Mouse (Mus musculus) hindbrain, postnatal 0 days (tissue): Measurements from ENCODE around the gene Gm11273. TPM values are rescaled to one million over a fixed set of nuclear protein-coding genes. Genes with fewer than 3 reads are reported as not detected.
"Not testable (repeated sequence)": the region's sequence is repeated elsewhere in the genome, so short reads cannot be mapped to it uniquely, and the experiment has no call there.

Source experiments
- ATAC-seq: fragments of 200-750 bp; cut with Nextera tagmentation; 2 replicates; pipeline ENCODE4 v1.8.0; 2017; ENCODE audit warnings: mild to moderate bottlenecking, moderate TSS enrichment, moderate library complexity
- DNase-seq: peaks from one replicate; pipeline ENCODE4 v3.0.0-alpha.2; 2015; ENCODE audit warnings: low spot score
- H3K27ac ChIP-seq: fragments of 300-500 bp; sonication (generic); 2 replicates; pipeline ENCODE4 v1.5.1; 2014; ENCODE audit warnings: mild to moderate bottlenecking
- H3K27me3 ChIP-seq: fragments of 300-500 bp; sonication (generic); 2 replicates; pipeline ENCODE4 v1.6.1; 2014; ENCODE audit warnings: low read length, mixed read lengths; ENCODE audit not compliant: insufficient read depth
- H3K36me3 ChIP-seq: fragments of 300-500 bp; sonication (generic); 2 replicates; pipeline ENCODE4 v1.6.1; 2014; ENCODE audit warnings: low read length, mixed read lengths; ENCODE audit not compliant: insufficient read depth
- H3K4me1 ChIP-seq: fragments of 300-500 bp; sonication (generic); 2 replicates; pipeline ENCODE4 v1.6.1; 2014; ENCODE audit warnings: antibody characterized with exemption, low read length, mixed read lengths; ENCODE audit not compliant: insufficient read depth
- H3K4me2 ChIP-seq: fragments of 300-500 bp; sonication (generic); 2 replicates; pipeline ENCODE4 v1.6.1; 2014; ENCODE audit warnings: low read depth, mild to moderate bottlenecking, low read length, moderate library complexity, mixed read lengths
- H3K4me3 ChIP-seq: fragments of 300-500 bp; sonication (generic); 2 replicates; pipeline ENCODE4 v1.5.1; 2014; ENCODE audit warnings: low read length
- H3K9ac ChIP-seq: fragments of 300-500 bp; sonication (generic); replicated peaks from 2 replicates; pipeline ENCODE4 v1.6.1; 2014; ENCODE audit warnings: mild to moderate bottlenecking, low read length, moderate library complexity, mixed read lengths
- H3K9me3 ChIP-seq: fragments of 300-500 bp; sonication (generic); 2 replicates; pipeline ENCODE4 v1.6.1; 2016; ENCODE audit warnings: low read length, mixed read lengths
- CTCF ChIP-seq: IDR thresholded peaks from 2 replicates; pipeline ENCODE4 v1.5.1; 2016; ENCODE audit warnings: antibody characterized with exemption, control low read depth, low read depth
- WGBS: fragments of 180-500 bp; shearing (Covaris S2); extraction: QIAGEN DNeasy Blood & Tissue Kit; methylation state at CpG from one replicate; pipeline ENCODE4 v1.1.7; 2014; 5-methylcytosine and 5-hydroxymethylcytosine counted together
- polyA plus RNA-seq: library from polyadenylated mRNA; unstranded; fragments of >200 nt; fragmentation: Nextera tagmentation; extraction: Ambion mirVana; gene quantifications from 2 replicates; pipeline ENCODE4 v1.2.1, GENCODE M21; 2015
- total RNA-seq: library from RNA; depleted of rRNA; stranded (reverse); fragments of >200 nt; gene quantifications from 2 replicates; pipeline ENCODE4 v1.2.3, GENCODE M21; 2014

The Gm11273 gene
- total and polyA plus RNA-seq, 2 experiments from 2014 or later: 8.2 to 20.4 TPM

DNA sequence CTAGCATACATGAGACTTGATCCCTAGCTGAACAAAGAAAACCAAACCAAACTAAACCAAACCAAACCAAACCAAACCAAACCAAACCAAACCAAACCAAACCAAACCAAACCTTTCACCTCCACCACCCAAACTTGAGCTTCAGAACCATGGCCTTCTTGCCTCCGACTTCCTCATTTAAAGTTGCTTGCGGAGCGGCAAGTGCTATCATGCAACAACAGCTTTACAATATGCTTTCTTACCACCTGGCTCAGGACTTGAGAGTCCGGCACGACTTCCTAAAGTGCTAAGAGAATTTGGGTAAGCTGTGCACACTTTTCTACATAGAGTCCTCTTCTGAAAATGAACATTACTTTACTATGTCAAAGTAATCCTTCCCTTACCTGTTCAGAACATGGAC, 1.1 kb upstream of the Gm11273 start:
- H3K27me3 ChIP-seq: no peaks in the 10 kb centered on the region
- no peaks in the 10 kb centered on the region for H3K9me3 ChIP-seq
- TF ChIP-seq CTCF: no peak
- H3K27ac ChIP-seq: no peak overlapping the region
- H3K4me3 ChIP-seq: no peak overlapping the region
- no peaks in the 10 kb centered on the region for H3K4me1 ChIP-seq
- H3K4me2 ChIP-seq: no peak overlapping the region
- DNase-seq: no peak
- 86% methylated on average over 5 of the region's 5 CpGs for WGBS
- no peaks in the 10 kb centered on the region for H3K36me3 ChIP-seq
- ATAC-seq: no peak
- H3K9ac ChIP-seq: no peak overlapping the region

DNA sequence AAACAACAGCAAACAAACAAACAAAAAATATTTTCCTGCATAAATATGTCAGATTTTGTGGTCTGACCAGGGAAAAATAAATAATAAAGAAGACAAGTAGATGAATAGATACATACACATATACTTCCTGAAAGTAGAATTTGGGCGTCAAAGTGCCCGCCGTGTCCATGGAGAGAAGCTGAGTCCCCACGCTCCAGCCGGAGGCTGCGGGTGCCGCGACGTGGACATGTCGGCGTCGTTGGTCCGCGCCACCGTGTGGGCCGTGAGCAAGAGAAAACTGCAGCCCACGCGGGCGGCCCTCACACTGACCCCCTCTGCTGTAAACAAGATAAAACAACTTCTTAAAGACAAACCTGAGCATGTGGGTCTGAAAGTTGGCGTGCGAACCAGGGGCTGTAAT, 6.1 kb downstream of the Gm11273 start, which contains the start of gene AK157302:
Gene AK157302 (plus strand): TSS at position 144 of the 400 bp plus-strand sequence.
- H3K27ac ChIP-seq: no peak within 1 kb of the TSS
- H3K4me2 ChIP-seq: no peak within 1 kb of the TSS
- H3K4me3 ChIP-seq: no peak within 1 kb of the TSS
- no peaks in the 10 kb centered on the region for H3K9me3 ChIP-seq
- 92% methylated on average over 21 of the region's 21 CpGs for WGBS
- H3K36me3 ChIP-seq: no peaks in the 10 kb centered on the region
- ATAC-seq: no peak
- H3K9ac ChIP-seq: no peak within 1 kb of the TSS
- no peaks in the 10 kb centered on the region for H3K4me1 ChIP-seq
- TF ChIP-seq CTCF: no peak
- no peaks in the 10 kb centered on the region for H3K27me3 ChIP-seq
- no peak for DNase-seq

DNA sequence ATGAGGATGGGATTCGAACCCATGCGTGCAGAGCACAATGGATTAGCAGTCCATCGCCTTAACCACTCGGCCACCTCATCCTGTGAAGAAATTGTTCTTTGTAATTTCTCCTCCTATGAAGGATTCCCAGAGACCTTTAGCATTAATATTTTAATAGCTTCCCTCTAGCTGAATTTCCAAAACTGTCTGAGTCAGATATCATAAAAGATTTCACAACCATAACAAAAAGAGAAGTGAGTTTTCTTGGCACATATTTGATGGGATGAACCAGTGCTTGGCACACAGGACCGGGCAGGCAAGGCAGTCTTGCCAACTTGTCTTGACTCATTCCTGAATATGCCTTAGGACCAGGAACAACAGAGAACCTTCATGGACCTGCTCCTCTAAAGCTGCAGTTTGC, 8.4 kb downstream of the Gm11273 start:
- Histone ChIP-seq H3K9ac (no peak overlapping the region), H3K9me3 (no peaks in the 10 kb centered on the region), H3K4me3 (no peak overlapping the region), H3K36me3 (no peaks in the 10 kb centered on the region), H3K4me2 (no peak overlapping the region), H3K27me3 (no peaks in the 10 kb centered on the region), H3K4me1 (no peaks in the 10 kb centered on the region), H3K27ac (no peak overlapping the region)
- TF ChIP-seq CTCF: no peak
- 93% methylated on average over 5 of the region's 5 CpGs for WGBS
- no peak for DNase-seq
- no peak for ATAC-seq

DNA sequence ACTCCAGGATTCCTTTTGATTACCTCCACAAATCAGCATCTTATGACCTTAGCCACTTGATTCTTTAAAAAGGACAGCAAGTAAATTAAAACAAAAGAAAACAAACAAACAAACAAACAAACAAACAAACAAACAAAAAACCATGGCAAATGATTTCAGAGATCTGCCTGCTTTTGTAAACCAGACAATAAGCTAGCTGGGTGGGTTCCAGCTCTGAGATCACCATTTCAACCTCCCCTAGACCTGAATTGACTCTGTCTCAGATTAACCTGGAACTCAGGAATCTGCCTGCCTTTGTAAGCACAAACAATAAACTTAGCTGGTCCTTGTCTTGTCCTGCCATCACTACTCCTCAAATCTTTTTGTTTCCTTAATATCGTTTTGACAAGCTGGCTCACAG, 14.3 kb downstream of the Gm11273 start:
- H3K36me3 ChIP-seq: peaks cover 15% of the 10 kb centered on the region; the same call in 1 of the 2 replicates
- no peak overlapping the region for H3K4me3 ChIP-seq
- H3K9me3 ChIP-seq: no peaks in the 10 kb centered on the region
- no peak overlapping the region for H3K9ac ChIP-seq
- no peaks in the 10 kb centered on the region for H3K4me1 ChIP-seq
- 94% methylated on average over 1 of the region's 1 CpGs for WGBS
- DNase-seq (no peak), ATAC-seq (no peak)
- H3K4me2 ChIP-seq: no peak overlapping the region
- TF ChIP-seq CTCF: no peak
- no peaks in the 10 kb centered on the region for H3K27me3 ChIP-seq
- H3K27ac ChIP-seq: no peak overlapping the region

DNA sequence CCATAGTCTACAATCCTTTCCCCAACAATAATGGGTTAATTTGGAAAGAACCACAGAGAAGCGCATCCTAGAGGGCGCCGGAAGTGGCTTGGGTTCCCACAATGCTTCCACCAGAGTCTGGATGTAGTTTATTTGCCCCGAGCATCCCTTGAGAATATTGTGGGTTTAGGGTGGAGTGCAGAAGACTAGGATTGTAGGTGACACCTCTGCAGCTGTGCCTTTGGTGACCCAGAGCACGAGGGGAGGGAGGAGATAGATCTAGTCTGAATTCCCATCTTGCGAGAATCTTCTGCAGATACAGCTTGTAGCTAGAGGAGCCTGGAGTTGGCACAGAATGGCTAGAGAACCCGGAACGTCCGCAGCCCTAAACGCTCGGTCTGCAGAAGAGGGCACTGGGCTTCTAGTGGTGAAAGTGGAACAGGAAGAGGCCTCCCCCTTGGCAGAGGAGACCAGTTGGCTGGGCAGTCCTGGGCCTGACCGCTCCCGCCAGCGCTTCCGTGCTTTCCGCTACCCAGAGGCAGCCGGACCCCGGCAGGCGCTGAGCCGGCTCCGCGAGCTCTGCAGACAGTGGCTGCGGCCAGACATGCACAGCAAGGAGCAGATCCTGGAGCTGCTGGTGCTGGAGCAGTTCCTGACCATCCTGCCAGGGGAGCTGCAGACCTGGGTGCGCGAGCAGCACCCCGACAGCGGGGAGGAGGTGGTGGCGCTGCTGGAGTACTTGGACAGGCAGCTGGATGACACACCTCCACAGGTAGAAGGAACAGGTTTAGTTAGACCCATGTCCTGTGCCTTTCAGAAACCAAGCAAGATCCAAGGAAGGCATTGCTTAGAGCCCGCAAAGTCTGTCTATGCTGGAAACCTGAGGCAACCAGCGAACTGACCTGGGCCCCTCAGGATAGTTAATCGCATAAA, 22.2 kb downstream of the Gm11273 start, which contains the start of the genes Zkscan4 and Gm10065:
Gene Zkscan4 (plus strand): TSS at position 149 of the 912 bp plus-strand sequence.
Gene Gm10065 (minus strand): TSS at position 683 of the 912 bp plus-strand sequence.
- H3K27ac ChIP-seq: peak within 1 kb of the TSS; percentile 90
- peak within 1 kb of the TSS; percentile 57 for H3K4me3 ChIP-seq
- peak; percentile 57 for TF ChIP-seq CTCF
- ATAC-seq (peak; percentile 94), DNase-seq (peak; percentile 93)
- not testable (repeated sequence) for H3K9me3 ChIP-seq, H3K27me3 ChIP-seq, H3K4me1 ChIP-seq, H3K36me3 ChIP-seq
- H3K4me2 ChIP-seq: peak within 1 kb of the TSS; percentile 56
- H3K9ac ChIP-seq: peak within 1 kb of the TSS; percentile 70
- 3% methylated on average over 27 of the region's 31 CpGs for WGBS

DNA sequence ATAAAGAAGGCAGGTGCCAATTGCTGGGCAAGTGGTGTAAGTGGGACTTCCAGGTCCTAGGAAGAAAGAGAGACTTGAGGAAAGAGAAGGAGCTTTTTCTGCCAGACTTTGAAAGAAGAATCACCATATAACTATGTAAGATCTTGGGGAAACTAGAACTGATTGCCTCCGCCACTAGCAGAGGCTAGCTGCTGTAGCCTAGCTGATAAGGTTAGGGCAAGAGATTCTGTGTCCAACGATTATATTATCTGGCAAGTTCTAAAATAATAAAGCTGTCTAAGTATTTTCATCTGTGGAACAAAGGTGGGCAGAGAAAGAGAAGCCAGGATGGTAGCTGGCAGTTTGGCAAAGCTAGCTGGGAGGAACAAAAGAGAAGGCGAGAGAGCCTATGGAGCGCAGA, 28.8 kb downstream of the Gm11273 start:
- DNase-seq: no peak
- H3K9ac ChIP-seq: no peak overlapping the region
- ATAC-seq: no peak

DNA sequence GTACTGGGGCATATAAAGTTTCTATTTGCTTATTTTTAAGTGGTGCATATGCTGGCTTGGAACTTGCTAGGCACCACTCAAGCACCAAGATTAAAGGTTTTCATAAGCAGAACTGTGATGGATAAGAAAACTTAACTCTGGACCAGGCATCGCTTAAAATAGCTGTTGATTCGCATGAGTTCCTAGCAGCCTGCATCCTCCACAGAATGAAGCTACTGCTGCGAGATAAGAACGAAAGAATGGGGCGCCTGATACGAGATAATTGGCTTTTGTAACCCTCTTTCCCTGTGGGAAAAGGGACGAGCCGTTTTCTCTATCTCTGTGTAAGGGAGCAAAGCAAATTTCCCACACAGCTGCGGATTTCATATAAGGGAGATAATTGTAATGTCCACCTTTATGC, 32.1 kb downstream of the Gm11273 start:
- DNase-seq: no peak
- no peak overlapping the region for H3K4me3 ChIP-seq

More for the DNA sequence above, 28.8 kb downstream of the Gm11273 start:
- no peaks in the 10 kb centered on the region for H3K9me3 ChIP-seq
- WGBS: 31% methylated on average over 4 of the region's 4 CpGs
- H3K36me3 ChIP-seq: no peaks in the 10 kb centered on the region
- no peak overlapping the region for H3K4me2 ChIP-seq
- H3K4me3 ChIP-seq: no peak overlapping the region
- H3K27ac ChIP-seq: no peak overlapping the region
- 0 out of 2 replicates have a peak, but pooled peaks cover 4% of the 10 kb centered on the region for H3K27me3 ChIP-seq
- no peak for TF ChIP-seq CTCF
- H3K4me1 ChIP-seq: no peaks in the 10 kb centered on the region

More for the DNA sequence above, 32.1 kb downstream of the Gm11273 start:
- no peaks in the 10 kb centered on the region for H3K9me3 ChIP-seq
- WGBS: 24% methylated on average over 9 of the region's 9 CpGs
- H3K27ac ChIP-seq: no peak overlapping the region
- H3K36me3 ChIP-seq: no peaks in the 10 kb centered on the region
- no peak overlapping the region for H3K9ac ChIP-seq
- no peak for TF ChIP-seq CTCF
- no peaks in the 10 kb centered on the region for H3K4me1 ChIP-seq
- ATAC-seq: no peak
- peak overlapping the region; percentile 87 for H3K4me2 ChIP-seq
- H3K27me3 ChIP-seq: 0 out of 2 replicates have a peak, but pooled peaks cover 4% of the 10 kb centered on the region
